Mouse (Mus musculus): ENCODE data around the gene Il1rn.

- TF ChIP-seq CTCF (IDR thresholded peaks at IDR 0.05; ENCODE audit: low read depth, low read length) (no peak), POLR2A (IDR thresholded peaks at IDR 0.05; ENCODE audit: borderline replicate concordance, low read depth, low read length) (no peak)
Measured at GRCm38 (mm10) chr2:24290896-24291295, 45.8 kb upstream of the Il1rn start, which contains the start of gene Il1f10.

Data from bone marrow macrophage, adult 2 months (primary cell).